Mouse (Mus musculus): Measurements from ENCODE around the gene Nme4.

DNA sequence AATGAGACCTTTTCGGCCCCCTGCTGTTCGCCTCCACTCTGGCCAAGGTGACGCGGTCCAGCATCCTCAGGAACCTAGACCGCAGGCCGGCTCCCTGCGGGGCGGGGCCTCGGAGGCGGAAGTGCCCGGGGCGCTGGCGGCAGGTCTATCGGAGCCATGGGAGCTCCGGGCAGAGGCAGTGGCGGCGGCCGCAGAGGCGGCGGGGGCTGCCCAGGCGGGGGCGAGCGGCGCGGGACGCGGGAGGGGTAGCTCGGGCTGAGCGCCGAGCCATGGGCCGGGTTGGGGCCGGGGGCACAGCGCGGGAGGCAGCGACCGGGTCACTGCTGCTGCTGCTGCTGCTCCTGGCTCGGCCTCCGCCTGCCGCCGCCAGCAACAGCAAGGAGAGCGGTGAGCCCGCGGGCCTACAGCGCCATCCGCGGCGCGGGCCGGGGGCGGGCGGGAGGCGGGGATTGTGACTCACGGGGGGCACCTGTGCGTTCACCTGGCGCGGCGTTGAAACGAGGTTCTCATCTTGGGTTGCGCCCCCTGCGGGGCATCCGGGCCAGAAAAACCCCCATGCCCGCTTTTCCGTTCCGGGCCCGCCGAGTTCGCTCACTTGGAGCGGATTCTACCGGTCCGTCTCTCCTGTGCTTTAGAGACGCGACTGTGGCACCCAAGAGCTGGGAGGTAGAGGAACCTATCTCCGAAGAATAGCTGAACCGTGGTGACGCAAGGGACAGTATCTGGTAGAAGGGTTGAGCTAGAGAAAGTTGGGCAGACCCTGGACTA lies 18.0 kb upstream of the Nme4 start, which contains the start of gene Tmem8:
- TF ChIP-seq POLR2A (IDR thresholded peaks at IDR 0.05; ENCODE audit: low read depth, low read length) (peak; percentile 91), CTCF (IDR thresholded peaks at IDR 0.05; ENCODE audit: extremely low read depth, insufficient read length, insufficient replicate concordance, low read depth, low read length) (peak; percentile 35; the same call in 1 of the 2 replicates)

Data from small intestine, adult 2 months (tissue).